Mouse (Mus musculus) MEL (cell line): ENCODE data around the gene Rnf213.

Source experiments
- CTCF ChIP-seq, 3 experiments: IDR thresholded peaks in 2 of 3; conservative IDR thresholded peaks in 1 of 3; 2 replicates each; pipeline ENCODE4 v1.5.1; 2011 to 2012; ENCODE audit warnings: low read length in 3 of 3, low read depth in 2 of 3, mild to moderate bottlenecking in 2 of 3, improper control_type of control experiment in 1 of 3, inconsistent platforms in 1 of 3, mixed read lengths in 1 of 3, moderate library complexity in 1 of 3; ENCODE audit not compliant: control insufficient read depth in 1 of 3, insufficient read depth in 1 of 3, poor library complexity in 1 of 3, severe bottlenecking in 1 of 3
- ELF1 ChIP-seq: IDR thresholded peaks from 2 replicates; pipeline ENCODE4 v1.6.1; 2014; ENCODE audit warnings: low read depth, mild to moderate bottlenecking, inconsistent platforms, low read length, improper control_type of control experiment, moderate library complexity
- MAZ ChIP-seq: IDR thresholded peaks from 2 replicates; pipeline ENCODE4 v1.6.1; 2012; ENCODE audit warnings: low read depth, mild to moderate bottlenecking, inconsistent platforms, low read length, improper control_type of control experiment
- POLR2A ChIP-seq, 2 experiments: IDR thresholded peaks; 2 replicates each; pipeline ENCODE4 v1.6.1; 2011 to 2012; ENCODE audit warnings: low read length in 2 of 2, mild to moderate bottlenecking in 2 of 2, control low read depth in 1 of 2, improper control_type of control experiment in 1 of 2, low read depth in 1 of 2, moderate library complexity in 1 of 2; ENCODE audit not compliant: control insufficient read depth in 1 of 2, insufficient read depth in 1 of 2, poor library complexity in 1 of 2
- TAL1 ChIP-seq: IDR thresholded peaks from 2 replicates; pipeline ENCODE4 v1.6.1; 2012; ENCODE audit warnings: mild to moderate bottlenecking, inconsistent platforms, low read length, moderate library complexity, mixed read lengths

GRCm38 (mm10) chr11:119392800-119393482 lies at the start of gene Rnf213:
- TF ChIP-seq ELF1: peak; percentile 50; the same call in 1 of the 2 replicates
- peak in 2 of 3 experiments; percentile 21 to 26; a peak in 3 of 6 replicates for TF ChIP-seq CTCF (IDR thresholded peaks at IDR 0.05 in 2 of 3, conservative IDR thresholded peaks at IDR 0.05 in 1 of 3; ENCODE audit: control insufficient read depth in 1 of 3, insufficient read depth in 1 of 3, low read depth in 2 of 3, low read length in 3 of 3, poor library complexity in 1 of 3, severe bottlenecking in 1 of 3)
- peak; percentile 61 to 81 for TF ChIP-seq POLR2A (IDR thresholded peaks at IDR 0.05; ENCODE audit: control insufficient read depth in 1 of 2, insufficient read depth in 1 of 2, low read depth in 1 of 2, low read length in 2 of 2, poor library complexity in 1 of 2)
- no peak for TF ChIP-seq MAZ
- no peak for TF ChIP-seq TAL1
